In the genomic region with DNA sequence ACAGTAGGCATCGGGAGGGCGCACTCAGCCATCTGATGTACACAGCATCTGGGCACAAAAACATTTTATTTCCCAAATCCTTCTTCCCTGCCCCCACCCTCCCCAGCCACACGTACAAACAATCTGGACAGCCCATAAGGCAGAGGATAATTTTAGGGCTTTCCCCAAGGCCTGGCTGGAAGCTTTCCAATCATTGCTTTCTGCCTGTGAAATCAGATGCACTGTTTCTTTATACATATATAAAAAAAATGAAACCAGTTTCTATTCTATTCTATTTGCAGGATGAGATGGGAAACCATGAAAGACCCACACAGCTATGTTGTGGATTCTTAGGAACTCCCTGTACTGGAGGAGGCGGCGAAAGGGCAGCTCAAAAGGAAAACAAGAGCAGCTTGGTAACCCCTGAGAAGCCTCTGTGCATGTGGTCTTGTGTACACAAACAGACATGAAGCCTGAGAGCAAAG, we compare ENCODE assay signal across 7 mouse cellular contexts. TPM values are rescaled to one million over a fixed set of nuclear protein-coding genes. Genes with fewer than 3 reads are reported as not detected.
DNase-seq lines count a peak whose midpoint lies in the region; ATAC-seq and TF ChIP-seq lines count a peak whose summit lies in the region.

No protein-coding gene starts in this region.

- no peaks in the 10 kb centered on the region for H3K27me3 ChIP-seq in midbrain, embryonic 13.5 days

- H3K9me3 ChIP-seq in midbrain, embryonic 13.5 days, result no peaks in the 10 kb centered on the region

- peak overlapping the region; percentile 71 for H3K27ac ChIP-seq in midbrain, embryonic 13.5 days

- ATAC-seq in midbrain, embryonic 13.5 days, result no peak; the same call in 1 of the 2 replicates
- ATAC-seq in megakaryocyte progenitor cell, adult 5-6 weeks (replicated peaks; ENCODE audit: poor library complexity), result no peak

- 59% methylated on average over 5 of the region's 5 CpGs for WGBS in midbrain, embryonic 13.5 days

- DNase-seq in brain, embryonic 14.5 days (ENCODE audit: low read depth), result peak; percentile 86
- peak; percentile 66 to 70 for DNase-seq in cerebellum, adult 18-20 months
- peak; percentile 34 to 68 for DNase-seq in layer of hippocampus, adult 18-20 months (ENCODE audit: low spot score in 2 of 2)
- no peak for DNase-seq in thymus, postnatal 25 days
- no peak for DNase-seq in spleen, adult 18-20 months

- peaks cover 17% of the 10 kb centered on the region for H3K4me1 ChIP-seq in midbrain, embryonic 13.5 days (replicated peaks)

- TF ChIP-seq POLR2A in brain, embryonic 14.5 days (IDR thresholded peaks at IDR 0.05; ENCODE audit: borderline replicate concordance, extremely low read depth, insufficient read depth, insufficient read length, poor library complexity, severe bottlenecking), result no peak

- H3K4me2 ChIP-seq in midbrain, embryonic 13.5 days (replicated peaks), result no peak overlapping the region

- no peak for TF ChIP-seq CTCF in brain, embryonic 14.5 days (IDR thresholded peaks at IDR 0.05; ENCODE audit: borderline replicate concordance, extremely low read depth, insufficient read depth, insufficient read length)

- H3K4me3 ChIP-seq in midbrain, embryonic 13.5 days (replicated peaks), result no peak overlapping the region

- no peaks in the 10 kb centered on the region for H3K36me3 ChIP-seq in midbrain, embryonic 13.5 days

- H3K9ac ChIP-seq in midbrain, embryonic 13.5 days (replicated peaks), result no peak overlapping the region

RNA-seq across cellular contexts. Expression of gene Rasgef1b, which starts 13.6 kb away (rescaled TPM):
- polyA plus RNA-seq in brain, embryonic 14.5 days (2012; rRNA removed), result 37.4 and 42.7 TPM in 2 replicates
- 10 to 100 TPM in 1 of 2 experiments, 1 to 10 TPM in 1; 9.3 to 11.2 TPM for total RNA-seq in layer of hippocampus, adult 18-20 months (2021)
- polyA plus RNA-seq in midbrain, embryonic 13.5 days (2015; fragmentation: Nextera tagmentation; extraction: Ambion mirVana), result 61.3 and 69.2 TPM in 2 replicates
- total RNA-seq in megakaryocyte progenitor cell, adult 5-6 weeks (2015), result 0.83 and 1.8 TPM in 2 replicates
- total RNA-seq in megakaryocyte progenitor cell, adult 5-6 weeks (2017), result 1.9 and 2.2 TPM in 2 replicates

Comparison
In these comparisons a context has a peak if more than half of its experiments do, and no peak if none do; other contexts are left out.
1. DNase-seq: peak in brain, embryonic 14.5 days (single experiment), cerebellum, adult 18-20 months (2 of 2) and layer of hippocampus, adult 18-20 months (2 of 2); none in thymus, postnatal 25 days (single experiment) and spleen, adult 18-20 months (0 of 2).